Mouse (Mus musculus): ENCODE results near the gene Mylk.

GRCm38 (mm10) chr16:34985031-34985346 lies 240.0 kb downstream of the Mylk start:
- TF ChIP-seq POLR2A (IDR thresholded peaks at IDR 0.05; ENCODE audit: borderline replicate concordance, insufficient read depth, low read length) (no peak), CTCF (IDR thresholded peaks at IDR 0.05; ENCODE audit: borderline replicate concordance, insufficient read depth, low read depth, low read length) (no peak)

Measured in cerebellum, adult 2 months (tissue).